Mouse (Mus musculus): ENCODE data around the gene Phgr1. TPM values are rescaled to one million over a fixed set of nuclear protein-coding genes. Genes with fewer than 3 reads are reported as not detected.

The Phgr1 gene
- polyA plus RNA-seq, 1 experiment = not detected

GRCm38 (mm10) chr2:118810861-118811260 lies 38.3 kb downstream of the Phgr1 start:
- DNase-seq (ENCODE audit: extremely low spot score in 1 of 2, low spot score in 1 of 2) = no peak

DNA sequence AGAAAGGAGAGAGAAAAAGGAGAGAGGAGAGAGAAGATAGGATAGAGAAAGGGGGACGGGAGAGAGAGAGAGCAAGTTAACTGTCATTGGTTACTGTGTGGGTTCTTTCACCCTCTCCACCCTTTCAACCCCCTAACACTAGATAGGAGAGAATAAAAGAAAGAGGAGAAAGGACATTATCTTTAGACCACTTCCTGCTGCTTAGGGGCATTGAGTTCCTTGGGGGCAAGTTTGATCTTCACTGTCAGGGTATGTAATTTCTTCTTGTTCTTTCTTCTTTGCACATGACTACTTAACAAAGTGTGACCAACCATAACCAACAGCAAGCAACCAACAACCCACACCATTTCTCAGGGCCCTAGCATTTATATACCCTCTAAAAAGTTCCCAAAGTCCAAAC lies 40.2 kb downstream of the Phgr1 start:
- DNase-seq (ENCODE audit: extremely low spot score in 1 of 2, low spot score in 1 of 2) = no peak

DNA sequence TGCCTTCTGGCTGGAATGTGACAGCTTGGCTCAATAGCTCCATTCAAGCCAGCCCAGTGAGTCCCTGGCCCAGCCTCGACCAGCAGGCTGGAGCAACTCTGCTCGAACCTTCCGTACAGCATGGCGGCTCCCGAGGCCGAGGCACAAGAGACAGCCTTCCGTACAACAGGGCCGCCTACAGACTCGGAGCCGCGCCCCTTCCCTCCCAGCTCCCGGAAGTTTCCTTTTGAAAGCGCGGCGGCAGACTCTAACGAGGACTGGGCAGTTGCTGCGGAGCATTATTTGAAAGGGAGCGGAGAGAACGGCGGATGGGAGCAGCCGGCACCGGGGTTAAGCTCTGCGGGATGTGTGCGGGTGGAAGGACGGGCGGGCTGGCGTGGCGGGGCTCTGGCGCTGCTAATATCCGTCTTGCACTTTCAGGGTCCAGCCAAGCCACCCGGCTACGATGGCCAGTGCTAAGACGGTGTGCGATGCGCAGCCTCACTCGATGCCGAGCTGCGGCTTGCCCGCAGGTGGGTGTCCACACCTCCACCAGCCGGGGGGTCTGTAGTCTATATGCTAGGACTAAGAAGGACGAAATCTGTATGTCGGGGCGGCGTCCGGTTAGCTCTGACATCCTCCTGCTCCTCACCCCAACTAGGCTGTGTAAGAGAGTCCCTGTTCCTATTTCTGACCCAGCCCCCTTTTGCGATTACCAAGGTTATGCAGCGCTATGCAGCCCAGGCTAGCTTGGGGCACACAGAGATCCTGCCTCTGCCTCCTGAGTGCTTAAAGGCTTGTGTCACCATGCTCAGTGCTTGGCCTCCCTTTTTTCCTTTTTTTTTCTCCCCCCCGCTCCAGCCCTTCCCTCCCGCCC lies 41.6 kb downstream of the Phgr1 start, which contains the start of gene Knstrn:
Gene Knstrn, plus strand, starts transcription at position 23 of the 856 bp plus-strand sequence.
- peak; percentile 73 to 91 for DNase-seq (ENCODE audit: extremely low spot score in 1 of 2, low spot score in 1 of 2)

DNA sequence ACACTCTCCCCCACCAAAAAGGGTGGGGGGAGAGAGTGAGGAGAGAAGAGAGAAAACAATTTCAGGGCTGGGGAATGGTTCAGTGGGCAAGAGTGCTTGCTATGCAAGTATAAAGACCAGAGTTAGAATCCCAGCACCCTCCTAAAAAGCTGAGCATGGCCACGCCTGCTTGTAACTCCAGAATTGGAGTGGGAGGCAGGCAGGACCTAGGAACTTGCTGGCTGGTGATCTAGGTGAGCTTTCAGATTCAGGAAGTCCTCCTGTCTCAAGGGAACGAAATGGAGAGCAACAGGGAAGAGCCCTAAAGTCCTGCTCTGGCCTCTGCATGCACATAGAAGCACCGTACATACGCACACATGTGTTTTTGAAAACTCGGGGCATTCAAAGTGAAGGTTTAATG lies 50.2 kb downstream of the Phgr1 start:
- DNase-seq (ENCODE audit: extremely low spot score in 1 of 2, low spot score in 1 of 2) = no peak

- no peak for DNase-seq (ENCODE audit: extremely low spot score in 1 of 2, low spot score in 1 of 2)
Measured at GRCm38 (mm10) chr2:118824396-118824795, 51.8 kb downstream of the Phgr1 start.

Other genes starting within 250 kb of the Phgr1 start
- 2.4 and 3.8 TPM in 2 replicates for gene Bmf, start 223.1 kb upstream of the Phgr1 start, polyA plus RNA-seq (2012; rRNA removed)
- gene Bub1b, start 174.6 kb upstream of the Phgr1 start, polyA plus RNA-seq (2012; rRNA removed) = 2.3 and 4.8 TPM in 2 replicates
- 58.0 and 60.0 TPM in 2 replicates for gene Pak6, start 109.5 kb upstream of the Phgr1 start, polyA plus RNA-seq (2012; rRNA removed)
- 24.2 and 24.3 TPM in 2 replicates for gene Ankrd63, start 68.8 kb upstream of the Phgr1 start, polyA plus RNA-seq (2012; rRNA removed)
- 3.1 and 3.5 TPM in 2 replicates for gene Plcb2, start 44.3 kb upstream of the Phgr1 start, polyA plus RNA-seq (2012; rRNA removed)
- gene Inafm2, start 27.0 kb upstream of the Phgr1 start, polyA plus RNA-seq (2012; rRNA removed) = 30.1 and 31.1 TPM in 2 replicates
- 6.5 and 7.4 TPM in 2 replicates for gene Ccdc9b, start 10.1 kb upstream of the Phgr1 start, polyA plus RNA-seq (2012; rRNA removed)
- gene Disp2, start 7.0 kb downstream of the Phgr1 start, polyA plus RNA-seq (2012; rRNA removed) = 114 and 125 TPM in 2 replicates
- 2.9 and 3.2 TPM in 2 replicates for gene Knstrn, start 41.2 kb downstream of the Phgr1 start, polyA plus RNA-seq (2012; rRNA removed)
- 126 and 131 TPM in 2 replicates for gene Ivd, start 89.2 kb downstream of the Phgr1 start, polyA plus RNA-seq (2012; rRNA removed)
- gene Bahd1, start 127.6 kb downstream of the Phgr1 start, polyA plus RNA-seq (2012; rRNA removed) = 25.4 and 26.8 TPM in 2 replicates
- 3.2 and 3.3 TPM in 2 replicates for gene Chst14, start 153.7 kb downstream of the Phgr1 start, polyA plus RNA-seq (2012; rRNA removed)